Mouse (Mus musculus) lung, postnatal 36 days (tissue): Measurements from ENCODE around the gene Psmc1.

ENCODE experiments used
- DNase-seq: peaks from one replicate; pipeline ENCODE4 v3.0.0; 2022; ENCODE audit warnings: mixed read lengths

Psmc1 gene

GRCm38 (mm10) chr12:100109986-100110696, at the start of gene Psmc1:
Psmc1 (plus strand) TSS chr12:100110154.
- DNase-seq, result peak; percentile 87

- DNase-seq, result no peak
These were observed 48.9 kb upstream of the Psmc1 start for GRCm38 (mm10) chr12:100061071-100061470.

- DNase-seq, result peak; percentile 58
These were observed 48.1 kb upstream of the Psmc1 start for GRCm38 (mm10) chr12:100061826-100062225.

- peak; percentile 64 for DNase-seq
These were observed 47.4 kb upstream of the Psmc1 start for GRCm38 (mm10) chr12:100062584-100062983.

- no peak for DNase-seq
These were observed 44.8 kb upstream of the Psmc1 start for GRCm38 (mm10) chr12:100065109-100065508.

- peak; percentile 41 for DNase-seq
These were observed 42.5 kb upstream of the Psmc1 start for GRCm38 (mm10) chr12:100067477-100067876.

- no peak for DNase-seq
These were observed 36.7 kb upstream of the Psmc1 start for GRCm38 (mm10) chr12:100073201-100073672.

GRCm38 (mm10) chr12:100075715-100076114, 34.2 kb upstream of the Psmc1 start:
- DNase-seq, result no peak

GRCm38 (mm10) chr12:100079636-100080286, 30.2 kb upstream of the Psmc1 start:
- peak; percentile 52 for DNase-seq

GRCm38 (mm10) chr12:100088026-100088425, 21.9 kb upstream of the Psmc1 start:
- no peak for DNase-seq

GRCm38 (mm10) chr12:100089265-100089664, 20.7 kb upstream of the Psmc1 start:
- peak; percentile 44 for DNase-seq

- no peak for DNase-seq
These were observed 19.2 kb upstream of the Psmc1 start for GRCm38 (mm10) chr12:100090750-100091149.

- no peak for DNase-seq
These were observed 16.9 kb upstream of the Psmc1 start for GRCm38 (mm10) chr12:100093046-100093445.

GRCm38 (mm10) chr12:100099971-100100706, 9.8 kb upstream of the Psmc1 start:
- DNase-seq, result no peak

GRCm38 (mm10) chr12:100100707-100101030, 9.3 kb upstream of the Psmc1 start:
- DNase-seq, result no peak

GRCm38 (mm10) chr12:100101651-100102050, 8.3 kb upstream of the Psmc1 start:
- no peak for DNase-seq

- no peak for DNase-seq
These were observed 5.4 kb upstream of the Psmc1 start for GRCm38 (mm10) chr12:100104530-100104929.

GRCm38 (mm10) chr12:100106275-100106895, 3.6 kb upstream of the Psmc1 start:
- peak; percentile 88 for DNase-seq

GRCm38 (mm10) chr12:100107436-100107835, 2.5 kb upstream of the Psmc1 start:
- DNase-seq, result no peak

GRCm38 (mm10) chr12:100115982-100116381, 6.0 kb downstream of the Psmc1 start:
- no peak for DNase-seq

- DNase-seq, result peak; percentile 67
These were observed 13.0 kb downstream of the Psmc1 start for GRCm38 (mm10) chr12:100122921-100123381.

- no peak for DNase-seq
These were observed 13.5 kb downstream of the Psmc1 start for GRCm38 (mm10) chr12:100123476-100123875.
